Mouse (Mus musculus): Measurements from ENCODE around the gene Fads6. TPM values are rescaled to one million over a fixed set of nuclear protein-coding genes. Genes with fewer than 3 reads are reported as not detected.
A peak's percentile ranks its signal among the peaks of the same experiment; 100 is the strongest.

Gene Fads6
- polyA plus RNA-seq, 1 experiment from 2014 or later, result 0.76 TPM

- H3K9ac ChIP-seq (replicated peaks; ENCODE audit: low read depth, low read length), result no peak overlapping the region
- H3K27me3 ChIP-seq (replicated peaks; ENCODE audit: control insufficient read depth, insufficient read depth, low read length), result no peaks in the 10 kb centered on the region
- no peak overlapping the region for H3K4me2 ChIP-seq (ENCODE audit: low read length)
- no peaks in the 10 kb centered on the region for H3K36me3 ChIP-seq (ENCODE audit: control insufficient read depth, insufficient read depth)
- ATAC-seq, result no peak
- peaks cover 7% of the 10 kb centered on the region for H3K4me1 ChIP-seq (replicated peaks; ENCODE audit: control insufficient read depth, insufficient read depth, low read length)
- 81% methylated on average over 10 of the region's 10 CpGs for WGBS
- H3K9me3 ChIP-seq (ENCODE audit: control insufficient read depth, low read length), result no peaks in the 10 kb centered on the region
- no peak overlapping the region for H3K27ac ChIP-seq (ENCODE audit: low read length)
- no peak overlapping the region for H3K4me3 ChIP-seq (replicated peaks; ENCODE audit: low read length)
Observed at GRCm38 (mm10) chr11:115291503-115291902, 6.0 kb downstream of the Fads6 start.

- Histone ChIP-seq H3K4me2 (ENCODE audit: low read length) (no peak overlapping the region), H3K27me3 (replicated peaks; ENCODE audit: control insufficient read depth, insufficient read depth, low read length) (no peaks in the 10 kb centered on the region), H3K4me1 (replicated peaks; ENCODE audit: control insufficient read depth, insufficient read depth, low read length) (peaks cover 13% of the 10 kb centered on the region), H3K9ac (replicated peaks; ENCODE audit: low read depth, low read length) (no peak overlapping the region), H3K36me3 (ENCODE audit: control insufficient read depth, insufficient read depth) (no peaks in the 10 kb centered on the region), H3K27ac (ENCODE audit: low read length) (no peak overlapping the region), H3K9me3 (ENCODE audit: control insufficient read depth, low read length) (no peaks in the 10 kb centered on the region), H3K4me3 (replicated peaks; ENCODE audit: low read length) (no peak overlapping the region)
- ATAC-seq, result no peak; the same call in 1 of the 2 replicates
- 70% methylated on average over 6 of the region's 6 CpGs for WGBS
Observed at GRCm38 (mm10) chr11:115290919-115291318, 6.5 kb downstream of the Fads6 start.

- WGBS, result 89% methylated on average over 1 of the region's 1 CpGs
- no peak overlapping the region for H3K4me2 ChIP-seq (ENCODE audit: low read length)
Observed at GRCm38 (mm10) chr11:115290314-115290713, 7.1 kb downstream of the Fads6 start.

GRCm38 (mm10) chr11:115289885-115290284 is 7.6 kb downstream of the Fads6 start:
- no peaks in the 10 kb centered on the region for H3K36me3 ChIP-seq (ENCODE audit: control insufficient read depth, insufficient read depth)
- H3K27ac ChIP-seq (ENCODE audit: low read length), result no peak overlapping the region
- no peak for ATAC-seq
- no peaks in the 10 kb centered on the region for H3K9me3 ChIP-seq (ENCODE audit: control insufficient read depth, low read length)
- peaks cover 15% of the 10 kb centered on the region for H3K4me1 ChIP-seq (replicated peaks; ENCODE audit: control insufficient read depth, insufficient read depth, low read length)
- H3K9ac ChIP-seq (replicated peaks; ENCODE audit: low read depth, low read length), result no peak overlapping the region
- no peak overlapping the region for H3K4me3 ChIP-seq (replicated peaks; ENCODE audit: low read length)
- no peak overlapping the region for H3K4me2 ChIP-seq (ENCODE audit: low read length)
- H3K27me3 ChIP-seq (replicated peaks; ENCODE audit: control insufficient read depth, insufficient read depth, low read length), result no peaks in the 10 kb centered on the region
- 82% methylated on average over 8 of the region's 8 CpGs for WGBS

More at GRCm38 (mm10) chr11:115290314-115290713, 7.1 kb downstream of the Fads6 start:
- H3K9me3 ChIP-seq (ENCODE audit: control insufficient read depth, low read length), result no peaks in the 10 kb centered on the region
- no peak overlapping the region for H3K4me3 ChIP-seq (replicated peaks; ENCODE audit: low read length)
- ATAC-seq, result no peak
- no peaks in the 10 kb centered on the region for H3K36me3 ChIP-seq (ENCODE audit: control insufficient read depth, insufficient read depth)
- no peak overlapping the region for H3K27ac ChIP-seq (ENCODE audit: low read length)
- H3K4me1 ChIP-seq (replicated peaks; ENCODE audit: control insufficient read depth, insufficient read depth, low read length), result peaks cover 15% of the 10 kb centered on the region
- no peaks in the 10 kb centered on the region for H3K27me3 ChIP-seq (replicated peaks; ENCODE audit: control insufficient read depth, insufficient read depth, low read length)
- no peak overlapping the region for H3K9ac ChIP-seq (replicated peaks; ENCODE audit: low read depth, low read length)

GRCm38 (mm10) chr11:115288305-115288704 is 9.2 kb downstream of the Fads6 start:
- H3K4me1 ChIP-seq (replicated peaks; ENCODE audit: control insufficient read depth, insufficient read depth, low read length), result peaks cover 15% of the 10 kb centered on the region
- H3K27me3 ChIP-seq (replicated peaks; ENCODE audit: control insufficient read depth, insufficient read depth, low read length), result no peaks in the 10 kb centered on the region
- no peak overlapping the region for H3K4me3 ChIP-seq (replicated peaks; ENCODE audit: low read length)
- no peak overlapping the region for H3K9ac ChIP-seq (replicated peaks; ENCODE audit: low read depth, low read length)
- H3K4me2 ChIP-seq (ENCODE audit: low read length), result no peak overlapping the region
- H3K27ac ChIP-seq (ENCODE audit: low read length), result no peak overlapping the region
- no peak for ATAC-seq
- H3K36me3 ChIP-seq (ENCODE audit: control insufficient read depth, insufficient read depth), result no peaks in the 10 kb centered on the region
- no peaks in the 10 kb centered on the region for H3K9me3 ChIP-seq (ENCODE audit: control insufficient read depth, low read length)
- 77% methylated on average over 2 of the region's 2 CpGs for WGBS

GRCm38 (mm10) chr11:115287386-115287785 is 10.1 kb downstream of the Fads6 start:
- Histone ChIP-seq H3K9ac (replicated peaks; ENCODE audit: low read depth, low read length) (no peak overlapping the region), H3K27ac (ENCODE audit: low read length) (no peak overlapping the region), H3K36me3 (ENCODE audit: control insufficient read depth, insufficient read depth) (no peaks in the 10 kb centered on the region), H3K4me1 (replicated peaks; ENCODE audit: control insufficient read depth, insufficient read depth, low read length) (peaks cover 15% of the 10 kb centered on the region), H3K9me3 (ENCODE audit: control insufficient read depth, low read length) (no peaks in the 10 kb centered on the region), H3K27me3 (replicated peaks; ENCODE audit: control insufficient read depth, insufficient read depth, low read length) (no peaks in the 10 kb centered on the region), H3K4me3 (replicated peaks; ENCODE audit: low read length) (no peak overlapping the region), H3K4me2 (ENCODE audit: low read length) (no peak overlapping the region)
- ATAC-seq, result no peak
- WGBS, result 77% methylated on average over 5 of the region's 5 CpGs

- Histone ChIP-seq H3K9ac (replicated peaks; ENCODE audit: low read depth, low read length) (no peak overlapping the region), H3K4me3 (replicated peaks; ENCODE audit: low read length) (no peak overlapping the region), H3K27ac (ENCODE audit: low read length) (peak overlapping the region; percentile 39), H3K4me2 (ENCODE audit: low read length) (peak overlapping the region; percentile 10; the same call in 1 of the 2 replicates), H3K36me3 (ENCODE audit: control insufficient read depth, insufficient read depth) (no peaks in the 10 kb centered on the region), H3K27me3 (replicated peaks; ENCODE audit: control insufficient read depth, insufficient read depth, low read length) (no peaks in the 10 kb centered on the region), H3K4me1 (replicated peaks; ENCODE audit: control insufficient read depth, insufficient read depth, low read length) (peaks cover 15% of the 10 kb centered on the region), H3K9me3 (ENCODE audit: control insufficient read depth, low read length) (no peaks in the 10 kb centered on the region)
- peak; percentile 49; the same call in 1 of the 2 replicates for ATAC-seq
- 64% methylated on average over 19 of the region's 19 CpGs for WGBS
Observed at GRCm38 (mm10) chr11:115286201-115286993, 11.1 kb downstream of the Fads6 start.

- no peak for ATAC-seq
- Histone ChIP-seq H3K9ac (replicated peaks; ENCODE audit: low read depth, low read length) (no peak overlapping the region), H3K4me1 (replicated peaks; ENCODE audit: control insufficient read depth, insufficient read depth, low read length) (peaks cover 15% of the 10 kb centered on the region), H3K9me3 (ENCODE audit: control insufficient read depth, low read length) (no peaks in the 10 kb centered on the region), H3K4me3 (replicated peaks; ENCODE audit: low read length) (no peak overlapping the region), H3K27me3 (replicated peaks; ENCODE audit: control insufficient read depth, insufficient read depth, low read length) (no peaks in the 10 kb centered on the region), H3K27ac (ENCODE audit: low read length) (no peak overlapping the region), H3K36me3 (ENCODE audit: control insufficient read depth, insufficient read depth) (no peaks in the 10 kb centered on the region), H3K4me2 (ENCODE audit: low read length) (no peak overlapping the region)
- WGBS, result 75% methylated on average over 4 of the region's 4 CpGs
Observed at GRCm38 (mm10) chr11:115285282-115285681, 12.2 kb downstream of the Fads6 start.

- Histone ChIP-seq H3K4me3 (replicated peaks; ENCODE audit: low read length) (no peak overlapping the region), H3K4me2 (ENCODE audit: low read length) (no peak overlapping the region), H3K27me3 (replicated peaks; ENCODE audit: control insufficient read depth, insufficient read depth, low read length) (no peaks in the 10 kb centered on the region), H3K36me3 (ENCODE audit: control insufficient read depth, insufficient read depth) (no peaks in the 10 kb centered on the region), H3K4me1 (replicated peaks; ENCODE audit: control insufficient read depth, insufficient read depth, low read length) (peaks cover 15% of the 10 kb centered on the region), H3K9ac (replicated peaks; ENCODE audit: low read depth, low read length) (no peak overlapping the region), H3K9me3 (ENCODE audit: control insufficient read depth, low read length) (no peaks in the 10 kb centered on the region), H3K27ac (ENCODE audit: low read length) (no peak overlapping the region)
- WGBS, result 86% methylated on average over 12 of the region's 12 CpGs
- ATAC-seq, result no peak
Observed at GRCm38 (mm10) chr11:115283891-115284620, 13.4 kb downstream of the Fads6 start.
